Mouse (Mus musculus): ENCODE results near the gene U2af1l4. TPM values are rescaled to one million over a fixed set of nuclear protein-coding genes. Genes with fewer than 3 reads are reported as not detected.

The U2af1l4 gene
- polyA plus RNA-seq, 1 experiment from 2014 or later: 85.4 TPM

DNA sequence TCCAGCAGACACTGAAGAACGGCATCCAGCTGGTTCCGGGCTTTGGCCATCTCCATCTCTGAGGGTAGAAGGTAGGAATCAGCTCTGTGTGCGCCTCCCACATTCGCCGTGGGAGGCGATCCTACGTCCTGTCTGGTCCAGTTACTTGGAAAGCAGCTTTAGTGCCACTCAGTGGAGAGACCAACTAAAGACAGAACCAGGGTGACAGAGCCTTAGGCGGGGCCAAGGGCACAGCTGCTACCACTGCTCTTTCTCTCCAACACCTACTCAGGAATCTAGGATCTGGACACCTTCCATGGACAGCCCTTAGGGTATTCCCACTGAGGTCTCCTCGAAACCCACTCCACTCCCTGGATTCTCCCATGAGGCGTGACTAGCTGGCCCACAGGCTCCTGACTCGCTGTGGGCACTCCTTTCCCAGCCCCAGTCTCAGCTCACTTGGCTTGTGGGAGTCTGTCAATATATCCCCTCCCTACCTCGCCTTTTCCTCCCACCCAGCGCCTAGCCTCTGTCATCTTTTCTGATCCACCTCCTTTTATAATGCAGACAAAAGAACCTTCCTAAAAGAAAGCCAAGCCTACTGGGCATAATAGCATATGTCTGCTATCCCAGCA lies 5.1 kb upstream of the U2af1l4 start:
- peaks cover 21% of the 10 kb centered on the region for H3K4me1 ChIP-seq (ENCODE audit: control insufficient read depth, insufficient read depth, low read length)
- ATAC-seq (ENCODE audit: low read depth) (no peak), DNase-seq (ENCODE audit: low spot score) (no peak)
- no peaks in the 10 kb centered on the region for H3K9me3 ChIP-seq (ENCODE audit: control insufficient read depth, low read length)
- 92% methylated on average over 13 of the region's 13 CpGs for WGBS
- H3K4me2 ChIP-seq (ENCODE audit: low read depth, low read length): peak overlapping the region; percentile 83
- no peak overlapping the region for H3K27ac ChIP-seq (replicated peaks; ENCODE audit: low read depth, low read length)
- H3K4me3 ChIP-seq (ENCODE audit: low read depth, low read length): peak overlapping the region; percentile 75; the same call in 1 of the 2 replicates
- H3K27me3 ChIP-seq (replicated peaks; ENCODE audit: control insufficient read depth, insufficient read depth, low read length): no peaks in the 10 kb centered on the region
- peak overlapping the region; percentile 71; the same call in 1 of the 2 replicates for H3K9ac ChIP-seq (ENCODE audit: low read depth, low read length)
- peaks cover 37% of the 10 kb centered on the region for H3K36me3 ChIP-seq (ENCODE audit: control insufficient read depth, insufficient read depth, low read length)

DNA sequence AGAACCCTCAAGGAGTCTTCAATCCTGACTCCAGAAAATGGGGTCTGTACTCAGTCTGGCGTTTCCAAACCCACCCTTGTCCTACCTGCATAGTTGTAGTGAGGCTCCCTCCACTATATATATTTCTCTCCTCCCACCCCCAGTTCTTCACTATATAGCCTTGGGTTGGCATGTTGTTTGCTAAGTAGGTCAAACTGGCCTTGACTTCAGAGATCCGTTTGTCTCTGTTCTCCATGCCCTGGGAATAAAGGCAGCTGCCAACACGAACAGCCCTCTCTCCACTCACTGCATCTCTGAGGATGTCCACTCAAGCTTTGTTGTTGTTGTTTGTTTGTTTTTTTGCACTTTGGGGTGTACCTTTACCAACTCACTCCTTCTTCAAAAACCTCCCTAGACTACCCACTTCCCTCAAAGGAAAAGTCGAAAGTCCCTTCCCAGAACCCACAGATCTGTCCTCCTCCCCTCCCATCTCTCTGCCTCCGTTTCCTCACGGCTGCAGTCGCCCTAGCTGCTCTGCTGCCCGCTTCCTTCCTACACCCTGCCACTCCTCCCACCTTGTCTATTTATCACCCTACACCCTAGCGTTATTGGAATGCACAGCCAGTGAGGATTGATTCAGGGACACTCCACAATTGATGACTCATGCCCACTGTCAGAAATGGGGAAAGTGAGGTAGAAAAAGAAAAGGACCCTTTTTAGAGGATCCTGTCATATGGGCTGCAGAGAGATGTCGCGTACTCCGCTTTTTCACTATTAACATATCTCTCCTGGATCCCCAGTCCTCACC lies 4.3 kb upstream of the U2af1l4 start:
- H3K27me3 ChIP-seq (replicated peaks; ENCODE audit: control insufficient read depth, insufficient read depth, low read length): no peaks in the 10 kb centered on the region
- H3K4me2 ChIP-seq (ENCODE audit: low read depth, low read length): peak overlapping the region; percentile 83
- ATAC-seq (ENCODE audit: low read depth) (no peak), DNase-seq (ENCODE audit: low spot score) (no peak)
- WGBS: 14% methylated on average over 12 of the region's 12 CpGs
- H3K36me3 ChIP-seq (ENCODE audit: control insufficient read depth, insufficient read depth, low read length): peaks cover 37% of the 10 kb centered on the region
- no peaks in the 10 kb centered on the region for H3K9me3 ChIP-seq (ENCODE audit: control insufficient read depth, low read length)
- peaks cover 13% of the 10 kb centered on the region for H3K4me1 ChIP-seq (ENCODE audit: control insufficient read depth, insufficient read depth, low read length)
- peak overlapping the region; percentile 71 for H3K9ac ChIP-seq (ENCODE audit: low read depth, low read length)
- peak overlapping the region; percentile 75 for H3K4me3 ChIP-seq (ENCODE audit: low read depth, low read length)
- no peak overlapping the region for H3K27ac ChIP-seq (replicated peaks; ENCODE audit: low read depth, low read length)

DNA sequence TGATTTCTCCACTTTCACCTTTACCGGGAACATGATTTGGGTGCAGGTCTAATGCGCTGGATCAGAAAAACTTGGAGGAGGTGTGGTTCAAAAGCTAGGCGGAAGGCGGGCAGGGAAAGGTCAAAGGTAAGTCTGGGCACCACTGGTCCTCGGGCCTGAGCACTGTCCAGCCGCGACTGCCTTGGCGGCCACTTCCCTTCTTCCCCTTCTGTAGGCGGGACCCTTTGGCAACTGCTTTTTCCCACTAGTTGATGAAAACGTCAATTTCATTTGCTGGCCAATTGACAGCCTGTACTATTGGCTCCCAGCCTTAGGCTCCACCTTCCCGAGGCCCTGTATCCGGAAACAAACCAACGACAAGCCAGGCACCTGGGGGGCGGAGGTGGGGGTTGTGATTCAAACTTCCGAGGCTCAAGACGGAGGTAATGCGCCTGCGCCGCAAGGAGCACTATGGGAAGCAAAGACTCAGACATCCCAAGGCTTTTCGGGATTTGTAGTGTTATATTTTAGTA lies 3.6 kb upstream of the U2af1l4 start, which contains the start of gene Lin37:
TSS of gene Lin37 (minus strand) at position 396 of the 512 bp plus-strand sequence.
- ATAC-seq (ENCODE audit: low read depth): peak; percentile 89
- WGBS: 0% methylated on average over 20 of the region's 20 CpGs
- 0 out of 2 replicates have a peak within 1 kb of the TSS, but pooled peaks have one; percentile 63 for H3K27ac ChIP-seq (replicated peaks; ENCODE audit: low read depth, low read length)

DNA sequence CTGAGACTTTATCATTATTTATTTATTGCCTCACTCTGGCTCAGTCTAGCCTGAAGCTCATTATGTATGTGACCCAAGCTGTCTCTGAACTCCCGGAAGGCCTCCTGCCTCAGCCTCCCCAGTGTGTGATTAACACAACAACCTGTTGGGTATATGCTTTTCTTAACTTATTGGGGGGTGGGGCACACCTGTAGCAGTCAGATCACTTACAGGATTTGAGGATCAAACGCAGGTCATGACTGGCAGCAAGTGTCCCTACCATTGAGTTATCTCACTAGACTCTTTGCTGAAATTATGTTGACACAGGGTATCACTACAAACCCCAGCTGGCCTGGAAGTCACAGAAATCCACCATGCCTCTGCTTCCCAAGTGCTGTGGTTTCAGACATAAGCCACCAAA lies 2.8 kb upstream of the U2af1l4 start:
- Histone ChIP-seq H3K4me3 (ENCODE audit: low read depth, low read length) (0 out of 2 replicates have a peak overlapping the region, but pooled peaks have one; percentile 75), H3K4me1 (ENCODE audit: control insufficient read depth, insufficient read depth, low read length) (peaks cover 13% of the 10 kb centered on the region), H3K9me3 (ENCODE audit: control insufficient read depth, low read length) (no peaks in the 10 kb centered on the region), H3K36me3 (ENCODE audit: control insufficient read depth, insufficient read depth, low read length) (peaks cover 36% of the 10 kb centered on the region), H3K27me3 (replicated peaks; ENCODE audit: control insufficient read depth, insufficient read depth, low read length) (no peaks in the 10 kb centered on the region), H3K4me2 (ENCODE audit: low read depth, low read length) (peak overlapping the region; percentile 83), H3K27ac (replicated peaks; ENCODE audit: low read depth, low read length) (0 out of 2 replicates have a peak overlapping the region, but pooled peaks have one; percentile 63), H3K9ac (ENCODE audit: low read depth, low read length) (no peak overlapping the region)
- DNase-seq (ENCODE audit: low spot score): no peak
- WGBS: 75% methylated on average over 2 of the region's 2 CpGs
- ATAC-seq (ENCODE audit: low read depth): no peak

More for the DNA sequence above, 3.6 kb upstream of the U2af1l4 start, which contains the start of gene Lin37:
- Histone ChIP-seq H3K4me1 (ENCODE audit: control insufficient read depth, insufficient read depth, low read length) (peaks cover 13% of the 10 kb centered on the region), H3K4me2 (ENCODE audit: low read depth, low read length) (peak within 1 kb of the TSS; percentile 83), H3K4me3 (ENCODE audit: low read depth, low read length) (peak within 1 kb of the TSS; percentile 75), H3K36me3 (ENCODE audit: control insufficient read depth, insufficient read depth, low read length) (peaks cover 36% of the 10 kb centered on the region), H3K9me3 (ENCODE audit: control insufficient read depth, low read length) (no peaks in the 10 kb centered on the region), H3K27me3 (replicated peaks; ENCODE audit: control insufficient read depth, insufficient read depth, low read length) (no peaks in the 10 kb centered on the region), H3K9ac (ENCODE audit: low read depth, low read length) (peak within 1 kb of the TSS; percentile 71)
- DNase-seq (ENCODE audit: low spot score): peak; percentile 99

DNA sequence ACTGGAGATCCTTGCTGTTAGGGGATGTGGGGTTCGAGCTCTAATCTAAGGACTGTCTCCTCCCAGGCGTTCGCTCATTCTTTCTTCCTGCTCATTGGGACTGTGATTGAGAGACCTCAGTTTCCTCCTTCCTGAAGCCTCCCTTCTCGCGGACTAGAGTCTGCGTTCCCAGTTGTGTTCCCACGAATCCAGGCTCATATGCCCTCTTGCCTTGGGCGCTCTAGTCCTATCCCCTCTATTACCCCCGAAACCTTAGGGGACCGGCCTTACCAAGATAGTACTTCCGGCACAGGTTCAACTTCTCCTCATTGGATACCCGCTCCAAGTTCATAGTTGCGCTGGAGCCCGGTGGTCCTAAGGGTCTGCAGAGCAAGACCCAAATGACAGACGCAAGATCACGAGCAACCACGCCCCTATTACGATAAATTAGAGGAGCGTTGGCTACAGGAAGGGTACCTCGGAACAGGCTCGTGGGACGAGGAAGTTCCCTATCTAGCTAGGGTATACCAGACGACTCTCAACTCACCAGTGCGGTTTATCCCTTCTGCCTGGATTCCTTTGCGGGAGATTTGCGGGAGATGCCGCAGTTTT lies 480 bp upstream of the U2af1l4 start:
- WGBS: 1% methylated on average over 27 of the region's 27 CpGs
- DNase-seq (ENCODE audit: low spot score) (peak; percentile 34), ATAC-seq (ENCODE audit: low read depth) (no peak)
- Histone ChIP-seq H3K4me1 (ENCODE audit: control insufficient read depth, insufficient read depth, low read length) (peaks cover 13% of the 10 kb centered on the region), H3K27ac (replicated peaks; ENCODE audit: low read depth, low read length) (peak overlapping the region; percentile 69), H3K9me3 (ENCODE audit: control insufficient read depth, low read length) (no peaks in the 10 kb centered on the region), H3K36me3 (ENCODE audit: control insufficient read depth, insufficient read depth, low read length) (peaks cover 32% of the 10 kb centered on the region), H3K4me2 (ENCODE audit: low read depth, low read length) (peak overlapping the region; percentile 65), H3K9ac (ENCODE audit: low read depth, low read length) (peak overlapping the region; percentile 85), H3K4me3 (ENCODE audit: low read depth, low read length) (peak overlapping the region; percentile 88), H3K27me3 (replicated peaks; ENCODE audit: control insufficient read depth, insufficient read depth, low read length) (no peaks in the 10 kb centered on the region)

DNA sequence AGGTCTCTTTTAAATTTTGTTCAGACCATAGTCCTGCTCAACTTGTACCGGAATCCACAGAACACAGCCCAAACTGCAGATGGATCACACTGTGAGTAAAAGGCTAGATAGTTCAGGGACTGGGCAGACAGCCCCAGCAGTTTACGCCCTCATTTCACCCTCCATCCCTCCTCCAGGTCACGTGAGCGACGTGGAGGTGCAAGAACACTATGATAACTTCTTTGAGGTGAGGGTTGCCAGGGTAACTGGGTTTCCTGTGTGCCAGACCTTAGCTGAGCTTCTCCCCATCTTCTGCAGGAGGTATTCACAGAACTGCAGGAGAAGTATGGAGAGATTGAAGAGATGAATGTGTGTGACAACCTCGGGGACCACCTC lies 792 bp downstream of the U2af1l4 start:
- Histone ChIP-seq H3K27ac (replicated peaks; ENCODE audit: low read depth, low read length) (peak overlapping the region; percentile 62; the same call in 1 of the 2 replicates), H3K9me3 (ENCODE audit: control insufficient read depth, low read length) (no peaks in the 10 kb centered on the region), H3K4me3 (ENCODE audit: low read depth, low read length) (peak overlapping the region; percentile 88), H3K4me2 (ENCODE audit: low read depth, low read length) (peak overlapping the region; percentile 65), H3K27me3 (replicated peaks; ENCODE audit: control insufficient read depth, insufficient read depth, low read length) (no peaks in the 10 kb centered on the region), H3K9ac (ENCODE audit: low read depth, low read length) (peak overlapping the region; percentile 85), H3K4me1 (ENCODE audit: control insufficient read depth, insufficient read depth, low read length) (peaks cover 4% of the 10 kb centered on the region; the same call in 1 of the 2 replicates), H3K36me3 (ENCODE audit: control insufficient read depth, insufficient read depth, low read length) (peaks cover 37% of the 10 kb centered on the region)
- no peak for DNase-seq (ENCODE audit: low spot score)
- 26% methylated on average over 6 of the region's 6 CpGs for WGBS
- no peak for ATAC-seq (ENCODE audit: low read depth)

DNA sequence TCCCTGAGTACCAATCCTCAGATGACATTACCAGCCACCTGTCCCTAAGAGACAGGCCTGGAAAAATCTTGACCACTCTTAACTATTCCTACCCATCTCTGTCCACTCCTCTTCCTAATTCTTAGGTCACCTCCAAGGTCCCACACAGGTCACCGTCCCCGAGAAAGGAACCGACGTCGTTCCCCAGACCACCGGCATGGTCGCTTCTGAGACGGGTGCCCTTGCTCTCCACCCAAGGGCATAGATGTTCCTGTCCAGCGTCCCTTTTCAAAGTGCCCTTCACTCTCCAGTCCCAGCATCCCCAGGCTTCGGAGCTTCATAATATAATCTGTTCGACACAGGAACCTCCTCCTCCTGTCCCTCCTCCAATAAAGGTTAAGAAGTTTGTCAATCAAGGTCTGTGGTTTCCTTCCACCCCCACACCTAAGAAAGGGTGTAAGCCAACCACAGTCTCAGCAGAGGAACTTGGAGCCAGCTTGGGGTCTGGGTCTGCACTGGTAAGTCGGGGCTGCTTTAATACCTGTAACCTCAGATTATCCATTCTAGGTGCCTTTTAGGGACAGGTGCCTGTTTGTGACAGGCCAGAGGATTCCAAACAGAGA lies 2.0 kb downstream of the U2af1l4 start, which contains the start of gene Igflr1:
TSS of gene Igflr1 (plus strand) at position 458 of the 602 bp plus-strand sequence.
- H3K9me3 ChIP-seq (ENCODE audit: control insufficient read depth, low read length): no peaks in the 10 kb centered on the region
- no peak within 1 kb of the TSS for H3K27ac ChIP-seq (replicated peaks; ENCODE audit: low read depth, low read length)
- ATAC-seq (ENCODE audit: low read depth) (no peak), DNase-seq (ENCODE audit: low spot score) (no peak)
- 94% methylated on average over 12 of the region's 12 CpGs for WGBS
- peaks cover under 1% of the 10 kb centered on the region; the same call in 1 of the 2 replicates for H3K4me1 ChIP-seq (ENCODE audit: control insufficient read depth, insufficient read depth, low read length)
- peaks cover 49% of the 10 kb centered on the region for H3K36me3 ChIP-seq (ENCODE audit: control insufficient read depth, insufficient read depth, low read length)
- H3K27me3 ChIP-seq (replicated peaks; ENCODE audit: control insufficient read depth, insufficient read depth, low read length): no peaks in the 10 kb centered on the region
- no peak within 1 kb of the TSS for H3K4me3 ChIP-seq (ENCODE audit: low read depth, low read length)
- H3K4me2 ChIP-seq (ENCODE audit: low read depth, low read length): peak within 1 kb of the TSS; percentile 65; the same call in 1 of the 2 replicates
- H3K9ac ChIP-seq (ENCODE audit: low read depth, low read length): no peak within 1 kb of the TSS

DNA sequence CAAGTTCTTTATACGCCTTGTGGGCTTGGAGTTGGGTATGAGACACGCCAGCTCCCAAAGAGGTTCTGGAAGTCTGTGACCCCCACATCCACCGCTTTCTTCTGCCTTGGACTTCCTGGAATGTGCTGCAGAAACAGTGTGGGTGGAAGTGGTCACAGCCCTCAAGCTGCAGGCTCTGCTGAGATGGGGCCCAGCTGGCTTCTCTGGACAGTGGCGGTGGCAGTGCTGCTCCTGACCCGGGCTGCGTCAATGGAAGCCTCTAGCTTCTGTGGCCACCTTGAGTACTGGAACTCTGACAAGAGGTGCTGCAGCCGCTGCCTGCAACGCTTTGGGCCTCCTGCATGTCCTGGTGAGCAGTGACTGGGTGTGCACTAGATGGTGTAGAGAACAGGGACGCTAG lies 2.9 kb downstream of the U2af1l4 start:
- Histone ChIP-seq H3K27ac (replicated peaks; ENCODE audit: low read depth, low read length) (no peak overlapping the region), H3K9me3 (ENCODE audit: control insufficient read depth, low read length) (no peaks in the 10 kb centered on the region), H3K4me2 (ENCODE audit: low read depth, low read length) (no peak overlapping the region), H3K27me3 (replicated peaks; ENCODE audit: control insufficient read depth, insufficient read depth, low read length) (no peaks in the 10 kb centered on the region), H3K36me3 (ENCODE audit: control insufficient read depth, insufficient read depth, low read length) (peaks cover 58% of the 10 kb centered on the region), H3K4me3 (ENCODE audit: low read depth, low read length) (no peak overlapping the region), H3K9ac (ENCODE audit: low read depth, low read length) (no peak overlapping the region), H3K4me1 (ENCODE audit: control insufficient read depth, insufficient read depth, low read length) (no peaks in the 10 kb centered on the region; the same call in 1 of the 2 replicates)
- WGBS: 88% methylated on average over 9 of the region's 9 CpGs
- ATAC-seq (ENCODE audit: low read depth) (no peak), DNase-seq (ENCODE audit: low spot score) (no peak)
